9 mouse cellular contexts compared by ENCODE assay signal in genomic region chr5:18043022-18043421, GRCm38 (mm10).
A peak's percentile ranks its signal among the peaks of the same experiment; 100 is the strongest.
DNase-seq lines count a peak whose midpoint lies in the region; ATAC-seq and TF ChIP-seq lines count a peak whose summit lies in the region.
"Had no signal": no experiment of that assay in that cellular context is flagged by ENCODE, and none has a peak within 500 bp of the region (broad histone marks: within the 10 kb centered on the region; RNA-seq: fewer than 3 reads in every experiment).

No protein-coding gene starts in this region.

- H3K9ac ChIP-seq in ES-E14 (ENCODE audit: insufficient read depth, low read depth, low read length, poor library complexity, severe bottlenecking) = no peak overlapping the region
- H3K9ac ChIP-seq in kidney, embryonic 14.5 days (ENCODE audit: low read depth, low read length) = no peak overlapping the region
- H3K9ac ChIP-seq in lung, embryonic 14.5 days = no peak overlapping the region
- H3K9ac ChIP-seq: stomach, embryonic 15.5 days had no signal

- no peak overlapping the region for H3K27ac ChIP-seq in ES-E14 (ENCODE audit: insufficient read depth, low read depth, low read length, poor library complexity, severe bottlenecking)
- no peak overlapping the region for H3K27ac ChIP-seq in kidney, embryonic 14.5 days (ENCODE audit: low read depth, low read length)
- no peak overlapping the region for H3K27ac ChIP-seq in lung, embryonic 14.5 days (ENCODE audit: low read depth)
- H3K27ac ChIP-seq: stomach, embryonic 15.5 days had no signal

- ATAC-seq in kidney, embryonic 14.5 days (ENCODE audit: low FRiP score, low TSS enrichment) = peak; percentile 49; the same call in 1 of the 2 replicates
- peak; percentile 70 for ATAC-seq in lung, embryonic 14.5 days (ENCODE audit: insufficient read depth)
- ATAC-seq in activated CD4-positive, CD25-positive, alpha-beta regulatory T cell, adult 4 months = no peak

- TF ChIP-seq CTCF in lung, embryonic 14.5 days (IDR thresholded peaks at IDR 0.05; ENCODE audit: low read depth) = peak; percentile 87

- H3K4me1 ChIP-seq in ES-E14 (ENCODE audit: control insufficient read depth in 2 of 2, insufficient read depth in 2 of 2, low read length in 2 of 2, poor library complexity in 1 of 2) = no peaks in the 10 kb centered on the region
- no peaks in the 10 kb centered on the region for H3K4me1 ChIP-seq in kidney, embryonic 14.5 days (ENCODE audit: control insufficient read depth, insufficient read depth, low read length)
- H3K4me1 ChIP-seq in lung, embryonic 14.5 days (ENCODE audit: insufficient read depth) = no peaks in the 10 kb centered on the region
- H3K4me1 ChIP-seq: stomach, embryonic 15.5 days had no signal

- no peaks in the 10 kb centered on the region for H3K36me3 ChIP-seq in ES-E14 (ENCODE audit: control insufficient read depth, insufficient read depth, low read length, poor library complexity, severe bottlenecking)
- H3K36me3 ChIP-seq in kidney, embryonic 14.5 days (ENCODE audit: control insufficient read depth, insufficient read depth, low read length) = no peaks in the 10 kb centered on the region
- H3K36me3 ChIP-seq in lung, embryonic 14.5 days (ENCODE audit: insufficient read depth) = no peaks in the 10 kb centered on the region
- H3K36me3 ChIP-seq: stomach, embryonic 15.5 days had no signal

- no peaks in the 10 kb centered on the region for H3K27me3 ChIP-seq in kidney, embryonic 14.5 days (ENCODE audit: control insufficient read depth, insufficient read depth, low read length)
- H3K27me3 ChIP-seq in lung, embryonic 14.5 days (ENCODE audit: insufficient read depth, low read length) = no peaks in the 10 kb centered on the region
- H3K27me3 ChIP-seq: stomach, embryonic 15.5 days had no signal

- no peak overlapping the region for H3K4me2 ChIP-seq in kidney, embryonic 14.5 days (replicated peaks; ENCODE audit: low read depth, low read length)
- no peak overlapping the region for H3K4me2 ChIP-seq in lung, embryonic 14.5 days
- H3K4me2 ChIP-seq: stomach, embryonic 15.5 days had no signal

- H3K4me3 ChIP-seq in ES-E14 (ENCODE audit: insufficient read depth in 1 of 2, low read depth in 1 of 2, low read length in 2 of 2, poor library complexity in 1 of 2, severe bottlenecking in 1 of 2) = no peak overlapping the region
- H3K4me3 ChIP-seq in kidney, embryonic 14.5 days (ENCODE audit: low read length) = no peak overlapping the region
- H3K4me3 ChIP-seq in lung, embryonic 14.5 days (ENCODE audit: low read depth, low read length) = no peak overlapping the region
- H3K4me3 ChIP-seq: stomach, embryonic 15.5 days had no signal

- WGBS in kidney, embryonic 14.5 days = 3% methylated on average over 2 of the region's 2 CpGs
- 9% methylated on average over 2 of the region's 2 CpGs for WGBS in lung, embryonic 14.5 days

- DNase-seq in 416B (ENCODE audit: low read depth) = peak; percentile 71
- DNase-seq in ES-E14 (ENCODE audit: low read depth, low spot score) = peak; percentile 57
- DNase-seq in cerebellum, postnatal 10 days = peak; percentile 81 to 85
- DNase-seq in gastrocnemius, adult 8-10 months (ENCODE audit: low spot score in 2 of 2) = peak; percentile 49 to 54
- peak; percentile 92 for DNase-seq in lung, embryonic 14.5 days
- peak; percentile 43 for DNase-seq in right cerebral cortex, adult 18-20 months

- H3K9me3 ChIP-seq in ES-E14 (ENCODE audit: control insufficient read depth, insufficient read depth, low read depth, low read length) = no peaks in the 10 kb centered on the region
- H3K9me3 ChIP-seq in kidney, embryonic 14.5 days (ENCODE audit: control insufficient read depth, low read length) = no peaks in the 10 kb centered on the region
- H3K9me3 ChIP-seq in lung, embryonic 14.5 days (ENCODE audit: low read depth, low read length) = no peaks in the 10 kb centered on the region
- H3K9me3 ChIP-seq: stomach, embryonic 15.5 days had no signal

- in situ Hi-C loops in ES-E14 (cut with MboI; ENCODE audit: low sequenced_read_pairs in 2 of 2, unreplicated experiment in 2 of 2) = no loop called here

TF ChIP-seq in ES-E14, 5 proteins besides CTCF, POLR2A, EP300 and RAD21:
- peak; percentile 42; the same call in 1 of the 2 replicates for TF ChIP-seq ZC3H11A (IDR thresholded peaks at IDR 0.05; ENCODE audit: borderline replicate concordance, low read depth, low read length)
- no peak for TF ChIP-seq HCFC1 (IDR thresholded peaks at IDR 0.05; ENCODE audit: borderline replicate concordance, insufficient read depth, low read length)
- TF ChIP-seq ZNF384 (IDR thresholded peaks at IDR 0.05; ENCODE audit: low read depth, low read length) = 0 out of 2 replicates have a peak, but pooled peaks have one; percentile 12
